Mouse (Mus musculus) liver, adult 2 months (tissue): ENCODE results near the gene Dynlrb2. TPM values are rescaled to one million over a fixed set of nuclear protein-coding genes. Genes with fewer than 3 reads are reported as not detected.

Experiments
- DNase-seq: peaks from one replicate; pipeline ENCODE4 v3.0.0-alpha.2; 2011; ENCODE audit warnings: low read depth, low spot score; ENCODE audit errors: extremely low read depth
- H3K27ac ChIP-seq: fragments of 200-500 bp; replicated peaks from 2 replicates; pipeline ENCODE4 v1.5.1; 2012; ENCODE audit warnings: low read depth, mild to moderate bottlenecking, control low read depth, inconsistent platforms, low read length; ENCODE audit not compliant: insufficient read depth
- H3K27me3 ChIP-seq: fragments of 200-500 bp; 2 replicates; pipeline ENCODE4 v1.6.1; 2012; ENCODE audit warnings: mild to moderate bottlenecking, moderate library complexity, low read length, inconsistent platforms; ENCODE audit not compliant: control insufficient read depth, insufficient read depth
- H3K36me3 ChIP-seq: fragments of 200-500 bp; 2 replicates; pipeline ENCODE4 v1.6.1; 2012; ENCODE audit warnings: low read length, inconsistent platforms; ENCODE audit not compliant: control insufficient read depth, insufficient read depth
- H3K4me1 ChIP-seq: fragments of 200-500 bp; 2 replicates; pipeline ENCODE4 v1.6.1; 2011; ENCODE audit warnings: low read length; ENCODE audit not compliant: control insufficient read depth, insufficient read depth
- H3K4me3 ChIP-seq: fragments of 200-500 bp; 2 replicates; pipeline ENCODE4 v1.5.1; 2011; ENCODE audit warnings: low read depth, mild to moderate bottlenecking, control low read depth, low read length, moderate library complexity; ENCODE audit not compliant: insufficient read depth
- H3K79me2 ChIP-seq: fragments of 200-500 bp; 2 replicates; pipeline ENCODE4 v1.6.1; 2012; ENCODE audit warnings: inconsistent platforms, mild to moderate bottlenecking, low read length, moderate library complexity; ENCODE audit not compliant: control insufficient read depth, insufficient read depth
- H3K9ac ChIP-seq: fragments of 200-500 bp; 2 replicates; pipeline ENCODE4 v1.6.1; 2012; ENCODE audit warnings: low read depth, mild to moderate bottlenecking, control low read depth, inconsistent platforms, low read length
- CTCF ChIP-seq: fragments of 200-500 bp; IDR thresholded peaks from 2 replicates; pipeline ENCODE4 v1.5.1; 2011; ENCODE audit warnings: low read depth, low read length, control low read depth
- POLR2A ChIP-seq: fragments of 200-500 bp; IDR thresholded peaks from 2 replicates; pipeline ENCODE4 v1.6.1; 2011; ENCODE audit warnings: low read length, control low read depth; ENCODE audit not compliant: insufficient read depth; ENCODE audit errors: extremely low read depth
- WGBS: fragments of 180-500 bp; shearing (Covaris S2); methylation state at CpG from one replicate; pipeline ENCODE4 v1.1.7; 2018; 5-methylcytosine and 5-hydroxymethylcytosine counted together
- polyA plus RNA-seq: library from polyadenylated mRNA; depleted of rRNA; stranded (reverse); fragments of >200 nt; gene quantifications from 2 replicates; pipeline ENCODE4 v1.2.3, GENCODE M21; 2012
- total RNA-seq: library from RNA; depleted of rRNA; stranded (reverse); fragments of >200 nt; gene quantifications from 2 replicates; pipeline ENCODE4 v1.2.3, GENCODE M21; 2014

The Dynlrb2 gene
- total and polyA plus RNA-seq, 2 experiments: not detected

- 91% methylated on average over 7 of the region's 7 CpGs for WGBS
- Histone ChIP-seq H3K4me3 (no peak overlapping the region), H3K36me3 (no peaks in the 10 kb centered on the region), H3K4me1 (peaks cover 9% of the 10 kb centered on the region), H3K9ac (no peak overlapping the region), H3K79me2 (no peaks in the 10 kb centered on the region), H3K27me3 (no peaks in the 10 kb centered on the region), H3K27ac (no peak overlapping the region)
- no peak for DNase-seq
- TF ChIP-seq CTCF: no peak
- no peak for TF ChIP-seq POLR2A
Observed at GRCm38 (mm10) chr8:116524915-116525314, 20.1 kb downstream of the Dynlrb2 start.

DNA sequence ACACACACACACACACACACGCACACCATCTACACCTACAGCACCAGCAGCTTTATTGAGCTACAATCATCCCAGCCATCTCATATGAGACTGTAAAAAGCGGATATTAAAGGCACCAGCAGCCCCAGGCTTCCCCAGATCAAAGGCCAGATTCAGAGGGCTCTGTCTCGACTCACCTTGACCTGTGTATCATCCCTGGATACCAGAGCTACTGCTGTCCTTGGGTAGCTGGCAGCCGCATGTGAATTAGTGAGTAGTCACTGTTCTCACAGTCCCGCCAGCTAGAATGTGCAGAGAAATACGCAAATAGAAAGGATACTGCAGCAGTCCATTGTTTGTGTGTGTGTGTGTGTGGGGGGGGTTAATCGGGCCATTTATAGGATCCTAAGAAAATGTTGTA, 24.0 kb downstream of the Dynlrb2 start:
- DNase-seq: peak; percentile 81
- no peaks in the 10 kb centered on the region for H3K79me2 ChIP-seq
- H3K4me1 ChIP-seq: no peaks in the 10 kb centered on the region; the same call in 1 of the 2 replicates
- no peaks in the 10 kb centered on the region for H3K36me3 ChIP-seq
- H3K4me3 ChIP-seq: no peak overlapping the region
- no peak overlapping the region for H3K27ac ChIP-seq
- TF ChIP-seq CTCF: no peak
- TF ChIP-seq POLR2A: no peak
- no peaks in the 10 kb centered on the region for H3K27me3 ChIP-seq
- WGBS: 37% methylated on average over 7 of the region's 7 CpGs
- H3K9ac ChIP-seq: no peak overlapping the region

DNA sequence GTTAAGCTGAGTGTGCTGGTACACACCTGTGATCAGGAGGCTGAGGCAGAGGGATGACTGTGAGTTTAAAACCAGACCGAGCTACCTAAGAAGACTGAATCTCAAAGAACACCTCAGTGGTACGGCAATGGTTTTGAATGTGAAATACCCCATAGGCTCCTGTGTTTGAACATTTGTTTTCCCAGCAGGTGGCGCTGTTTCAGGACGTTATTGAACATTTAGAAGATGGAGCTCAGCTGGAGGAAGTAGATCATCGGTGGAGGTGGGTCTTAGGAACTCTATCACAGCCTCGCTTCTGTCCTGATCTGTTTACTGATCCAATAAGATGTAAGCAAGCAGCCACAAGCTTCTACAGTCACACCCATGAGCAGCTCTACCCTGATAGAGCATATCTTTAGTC, 28.3 kb downstream of the Dynlrb2 start:
- Histone ChIP-seq H3K79me2 (no peaks in the 10 kb centered on the region), H3K36me3 (no peaks in the 10 kb centered on the region), H3K27ac (no peak overlapping the region), H3K4me3 (no peak overlapping the region), H3K27me3 (no peaks in the 10 kb centered on the region), H3K9ac (no peak overlapping the region), H3K4me1 (no peaks in the 10 kb centered on the region; the same call in 1 of the 2 replicates)
- WGBS: 82% methylated on average over 6 of the region's 6 CpGs
- DNase-seq: no peak
- TF ChIP-seq CTCF (0 out of 2 replicates have a peak, but pooled peaks have one; percentile 6), POLR2A (no peak)

GRCm38 (mm10) chr8:116536786-116537185, 32.0 kb downstream of the Dynlrb2 start:
- DNase-seq: no peak
- Histone ChIP-seq H3K4me3 (no peak overlapping the region), H3K4me1 (peaks cover 6% of the 10 kb centered on the region), H3K27ac (no peak overlapping the region), H3K79me2 (no peaks in the 10 kb centered on the region), H3K36me3 (no peaks in the 10 kb centered on the region), H3K27me3 (no peaks in the 10 kb centered on the region), H3K9ac (no peak overlapping the region)
- TF ChIP-seq CTCF: no peak
- no peak for TF ChIP-seq POLR2A
- WGBS: 80% methylated on average over 5 of the region's 5 CpGs

DNA sequence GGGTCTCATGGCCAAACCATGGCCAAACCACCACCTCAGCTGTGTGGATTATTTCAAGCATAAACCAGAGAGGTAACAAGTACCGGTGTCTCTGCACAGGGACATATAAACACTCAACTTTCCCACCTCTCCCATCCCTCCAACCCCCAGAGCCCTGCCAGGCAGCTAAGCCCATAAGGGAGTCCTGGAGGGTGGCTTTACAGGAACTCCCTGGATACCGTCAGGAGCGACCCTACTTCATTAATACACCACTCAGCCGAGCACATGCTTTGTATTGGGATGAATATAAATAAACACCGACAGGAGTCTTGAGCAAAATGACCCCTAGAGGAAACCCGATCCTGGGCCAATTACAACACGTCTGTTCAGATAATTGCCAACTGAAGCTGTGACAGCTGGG, 34.0 kb downstream of the Dynlrb2 start:
- WGBS: 50% methylated on average over 7 of the region's 7 CpGs
- no peak overlapping the region for H3K4me3 ChIP-seq
- TF ChIP-seq POLR2A (no peak), CTCF (no peak)

DNA sequence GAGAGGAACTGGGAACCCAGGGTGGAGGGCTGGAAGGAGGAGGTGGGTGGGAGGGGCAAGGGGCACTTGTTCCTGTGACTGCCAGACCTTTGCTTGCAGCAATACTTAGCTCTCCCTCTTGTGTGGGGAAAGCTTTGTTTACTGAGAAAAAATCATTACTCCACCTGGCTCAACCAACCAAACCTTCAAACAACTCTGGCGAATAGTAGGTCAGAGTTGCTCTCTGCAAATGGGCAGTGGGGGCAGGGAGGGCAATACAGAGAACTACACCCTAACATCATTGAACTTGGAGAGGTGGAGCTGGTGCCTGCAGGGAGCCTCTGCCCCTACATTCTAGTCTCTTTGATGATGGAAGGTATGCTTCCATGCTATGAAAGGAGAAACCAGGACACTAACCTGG, 35.4 kb downstream of the Dynlrb2 start:
- H3K27ac ChIP-seq: no peak overlapping the region
- no peak overlapping the region for H3K4me3 ChIP-seq
- DNase-seq: peak; percentile 88
- no peak overlapping the region for H3K9ac ChIP-seq
- no peak for TF ChIP-seq CTCF
- no peak for TF ChIP-seq POLR2A
- no peaks in the 10 kb centered on the region for H3K79me2 ChIP-seq
- H3K27me3 ChIP-seq: no peaks in the 10 kb centered on the region
- peaks cover 6% of the 10 kb centered on the region for H3K4me1 ChIP-seq
- no peaks in the 10 kb centered on the region for H3K36me3 ChIP-seq
- WGBS: 10% methylated on average over 1 of the region's 1 CpGs

More for the DNA sequence above, 34.0 kb downstream of the Dynlrb2 start:
- Histone ChIP-seq H3K27ac (no peak overlapping the region), H3K9ac (no peak overlapping the region), H3K4me1 (peaks cover 6% of the 10 kb centered on the region), H3K27me3 (no peaks in the 10 kb centered on the region), H3K79me2 (no peaks in the 10 kb centered on the region), H3K36me3 (no peaks in the 10 kb centered on the region)
- DNase-seq: peak; percentile 42

- H3K27me3 ChIP-seq: no peaks in the 10 kb centered on the region
- H3K36me3 ChIP-seq: no peaks in the 10 kb centered on the region
- no peaks in the 10 kb centered on the region for H3K79me2 ChIP-seq
- H3K4me1 ChIP-seq: peaks cover 6% of the 10 kb centered on the region
- 89% methylated on average over 5 of the region's 5 CpGs for WGBS
- no peak overlapping the region for H3K9ac ChIP-seq
- no peak for TF ChIP-seq POLR2A
- no peak overlapping the region for H3K4me3 ChIP-seq
- DNase-seq: no peak
- no peak overlapping the region for H3K27ac ChIP-seq
Observed at GRCm38 (mm10) chr8:116542842-116543241, 38.1 kb downstream of the Dynlrb2 start.
